Mouse (Mus musculus) heart, postnatal 10 days (tissue): ENCODE data around the gene Cutal. TPM values are rescaled to one million over a fixed set of nuclear protein-coding genes. Genes with fewer than 3 reads are reported as not detected.
A peak's percentile ranks its signal among the peaks of the same experiment; 100 is the strongest.
"Not testable (repeated sequence)": the region's sequence is repeated elsewhere in the genome, so short reads cannot be mapped to it uniquely, and the experiment has no call there.

Experiments
- DNase-seq, 2 experiments: peaks; one replicate each; pipeline ENCODE4 v3.0.0; 2021
- intact Hi-C: fragments of 180-260 bp; cut with DNase I; formaldehyde crosslinking; loops from one replicate; pipeline ENCODE4 v1.15.1; 2025
- total RNA-seq, 2 experiments: library from RNA; stranded (reverse); gene quantifications; 2 replicates each; pipeline ENCODE4 v1.2.3; 2021

Cutal gene
- under 1 TPM; 0.31 to 0.77 TPM for total RNA-seq

DNA sequence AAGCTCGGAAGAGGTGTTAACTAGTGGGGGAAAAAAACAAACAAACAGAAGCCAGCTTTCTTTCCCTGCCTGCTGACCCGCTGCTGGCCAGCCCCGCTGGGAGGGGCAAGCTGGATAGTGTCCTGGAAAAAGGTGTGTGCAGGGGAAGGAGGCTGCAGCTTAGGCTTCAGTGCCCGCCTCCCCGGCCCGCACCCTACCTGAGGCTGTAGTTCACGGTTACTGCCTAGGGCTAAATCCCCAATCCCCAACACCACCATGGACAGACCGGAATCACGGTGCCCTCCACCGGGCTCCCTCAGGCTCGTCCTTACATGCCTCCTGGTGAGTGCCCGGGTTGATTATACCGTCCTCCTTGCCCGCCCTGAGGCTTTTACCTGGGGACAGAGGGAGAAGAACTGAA is at the start of gene Cutal:
Gene Cutal (plus strand): TSS at position 126 of the 400 bp plus-strand sequence.
- intact Hi-C loops = loop anchor here (2.0 to 5.0 kb wide), 2 partner anchors 31 to 98 kb away; no protein-coding TSS in a partner anchor
- DNase-seq = peak; percentile 17 to 26

DNA sequence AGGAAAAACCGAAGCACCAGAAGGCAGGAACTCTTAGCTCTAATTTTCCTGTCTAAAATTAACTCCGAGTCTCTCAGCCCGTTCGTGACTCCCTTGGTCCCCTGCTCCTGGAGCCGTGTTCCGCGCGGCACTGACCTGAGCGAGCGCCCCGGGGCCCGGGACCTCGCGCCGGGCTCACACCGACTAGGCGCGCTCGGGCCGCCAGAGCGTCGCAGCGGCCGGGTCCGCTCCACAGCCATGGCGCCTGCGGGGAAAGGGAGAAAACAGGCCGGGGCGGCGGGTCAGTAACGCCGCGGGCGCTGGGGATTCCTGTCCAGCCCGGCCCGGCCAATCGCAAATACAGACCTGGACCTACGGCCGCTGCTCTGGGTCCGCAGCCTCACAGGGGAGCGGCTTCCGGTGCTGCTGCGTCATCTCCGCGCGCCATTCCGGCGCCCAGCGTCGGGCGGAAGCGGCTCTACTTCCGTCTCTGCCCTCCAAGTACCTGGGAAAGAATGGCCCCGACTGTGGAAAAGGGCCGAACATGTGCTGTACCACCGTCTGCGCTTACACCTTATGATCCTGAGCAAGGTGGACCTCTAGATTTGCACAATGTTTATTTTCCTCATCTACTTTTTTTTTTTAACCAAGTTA is 48.3 kb upstream of the Cutal start, which contains the start of gene Fbxw2:
Gene Fbxw2 (minus strand): TSS at position 485 of the 633 bp plus-strand sequence.
- DNase-seq = peak; percentile 94 to 95
- intact Hi-C loops = loop anchor here (2.0 kb wide), 1 partner anchor 45 kb away; no protein-coding TSS in a partner anchor

DNA sequence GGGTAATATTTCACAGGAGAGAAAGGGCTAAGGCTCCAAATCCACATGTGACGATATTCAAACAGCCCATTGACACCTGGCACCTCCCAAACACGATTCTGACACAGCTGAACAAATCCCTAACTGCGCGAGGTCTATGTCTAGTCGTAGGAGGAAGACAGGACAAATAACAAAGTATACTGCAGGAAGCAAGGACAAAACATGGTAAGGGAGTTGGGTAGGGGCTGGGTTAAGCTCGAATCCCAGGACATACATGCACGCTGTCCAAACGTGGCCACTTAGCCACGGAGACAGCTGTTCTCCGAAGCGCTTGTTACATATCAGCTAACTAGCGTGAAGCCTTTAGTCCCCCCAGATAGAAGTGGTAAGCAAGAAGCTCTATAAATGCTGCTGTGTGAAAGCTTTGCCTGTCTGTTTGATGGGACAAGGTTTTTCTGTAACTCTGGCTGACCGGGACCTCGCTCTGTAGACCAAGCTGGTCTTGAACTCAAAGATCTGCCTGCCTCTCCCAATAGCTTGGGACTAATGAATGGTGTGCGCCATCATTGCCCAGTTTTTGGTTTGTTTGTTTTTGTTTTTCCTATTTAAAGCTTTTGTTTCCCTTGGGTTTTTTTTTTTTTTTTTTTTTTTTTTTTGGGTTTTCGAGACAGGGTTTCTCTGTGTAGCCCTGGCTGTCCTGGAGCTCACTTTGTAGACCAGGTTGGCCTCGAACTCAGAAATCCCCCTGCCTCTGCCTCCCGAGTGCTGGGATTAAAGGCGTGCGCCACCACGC is 47.5 kb upstream of the Cutal start:
- intact Hi-C loops = loop anchor here (2.0 kb wide), 1 partner anchor 44 kb away; no protein-coding TSS in a partner anchor
- no peak for DNase-seq

GRCm38 (mm10) chr2:34827591-34827990 is 46.6 kb upstream of the Cutal start:
- intact Hi-C loops = loop anchor here (2.0 kb wide), 1 partner anchor 43 kb away; no protein-coding TSS in a partner anchor
- DNase-seq = no peak

GRCm38 (mm10) chr2:34828026-34828425 is 46.2 kb upstream of the Cutal start:
- intact Hi-C loops = no loop called here
- DNase-seq = no peak

GRCm38 (mm10) chr2:34830066-34830465 is 44.1 kb upstream of the Cutal start:
- DNase-seq, intact Hi-C loops: not testable (repeated sequence)

GRCm38 (mm10) chr2:34832766-34833457 is 41.3 kb upstream of the Cutal start, which contains the start of gene Gm34653:
Gm34653 (plus strand) TSS chr2:34833007.
- DNase-seq, intact Hi-C loops: not testable (repeated sequence)

- intact Hi-C loops = no loop called here
- DNase-seq = no peak
These were observed 40.6 kb upstream of the Cutal start for GRCm38 (mm10) chr2:34833624-34834023.

DNA sequence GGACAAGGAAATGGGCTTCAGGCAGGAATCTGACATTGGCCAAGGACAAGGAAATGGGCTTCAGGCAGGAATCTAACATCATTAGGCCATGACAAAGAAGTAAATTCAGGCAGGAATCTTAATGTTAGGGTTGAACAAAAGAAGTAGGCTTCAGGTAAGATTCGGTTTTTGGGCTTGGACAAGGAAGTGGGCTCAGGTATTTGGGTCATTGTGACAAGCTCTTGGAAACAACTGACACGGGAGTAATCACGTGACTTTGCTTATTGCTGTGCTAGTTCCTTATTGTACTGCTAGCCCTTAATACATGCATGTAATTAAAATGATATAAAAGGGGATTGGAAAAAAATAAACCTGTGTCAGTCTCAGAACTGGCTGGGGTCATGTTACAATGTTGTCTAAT is 38.5 kb upstream of the Cutal start:
- intact Hi-C loops = no loop called here
- DNase-seq = no peak

- intact Hi-C loops, DNase-seq: not testable (repeated sequence)
These were observed 34.1 kb upstream of the Cutal start for GRCm38 (mm10) chr2:34840143-34840542.

- intact Hi-C loops = no loop called here
- no peak for DNase-seq
These were observed 32.5 kb upstream of the Cutal start for GRCm38 (mm10) chr2:34841706-34842105.

GRCm38 (mm10) chr2:34843211-34843939 is 30.8 kb upstream of the Cutal start:
- intact Hi-C loops = no loop called here
- peak; percentile 45 to 68 for DNase-seq

DNA sequence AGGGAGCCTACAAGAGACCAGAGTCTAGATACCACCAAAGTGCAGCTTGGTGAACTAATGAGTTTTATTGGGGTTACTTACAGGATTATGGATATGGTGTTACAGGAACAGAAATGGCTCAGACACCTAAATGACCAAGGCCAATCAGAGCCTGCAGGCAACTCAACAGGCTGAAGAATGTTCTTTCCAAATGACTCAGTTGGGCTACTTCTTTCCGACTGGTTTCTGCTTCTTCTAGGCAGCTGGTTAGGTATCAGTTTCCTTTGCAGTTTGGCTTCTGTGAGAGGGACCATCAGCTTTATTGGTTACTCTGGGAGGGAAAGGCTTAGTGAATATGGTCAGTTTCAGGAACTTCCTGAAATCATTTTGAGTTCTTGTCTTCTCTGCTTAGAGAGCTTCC is 26.5 kb upstream of the Cutal start:
- intact Hi-C loops = no loop called here
- DNase-seq = no peak

DNA sequence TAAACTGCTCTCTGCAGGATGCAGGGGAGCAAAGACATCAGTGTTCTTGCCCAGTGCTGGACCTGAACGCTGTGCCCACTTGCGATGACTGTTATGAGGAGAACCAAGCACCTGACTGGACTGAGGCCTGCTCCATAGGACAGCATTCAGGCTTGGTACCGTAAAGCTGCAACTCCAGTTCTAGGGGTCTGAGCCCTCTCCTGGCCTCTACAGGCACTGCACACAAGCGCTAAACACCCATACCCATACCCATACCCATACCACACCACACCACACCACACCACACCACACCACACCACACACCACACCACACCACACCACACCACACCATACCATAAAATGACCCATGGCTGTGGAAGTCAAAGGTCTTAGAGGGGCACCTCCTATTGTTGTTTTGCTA is 18.9 kb upstream of the Cutal start:
- intact Hi-C loops = no loop called here
- DNase-seq = no peak

GRCm38 (mm10) chr2:34857728-34858127 is 16.5 kb upstream of the Cutal start:
- DNase-seq = no peak
- intact Hi-C loops = no loop called here

DNA sequence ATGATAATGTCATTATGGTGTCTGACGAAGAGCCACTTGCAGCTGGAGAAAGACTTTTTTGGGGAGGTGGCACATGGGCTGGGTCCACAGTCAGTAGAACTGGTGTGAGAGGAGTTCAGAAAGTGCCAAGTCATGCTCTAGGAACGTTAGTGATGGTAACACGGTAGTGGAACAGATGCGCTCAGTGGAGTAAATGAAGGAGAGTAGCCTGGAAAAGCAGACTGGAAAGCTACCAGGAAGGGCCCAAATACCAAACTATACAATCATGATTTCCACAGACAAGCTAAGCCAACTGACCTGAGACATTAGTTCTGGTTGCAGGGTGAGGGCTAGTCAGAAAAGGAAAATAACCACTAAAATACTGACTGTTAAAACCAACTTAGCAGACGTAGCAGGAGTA is 4.5 kb upstream of the Cutal start:
- intact Hi-C loops = loop anchor here (2.0 to 5.0 kb wide), 2 partner anchors 43 to 103 kb away; partner anchors contain the start of gene Fbxw2
- peak; percentile 4 to 10 for DNase-seq

- intact Hi-C loops = loop anchor here (2.0 to 5.0 kb wide), 2 partner anchors 44 to 102 kb away; partner anchors contain the start of gene Fbxw2
- DNase-seq = peak; percentile 95 to 96
These were observed 3.4 kb upstream of the Cutal start for GRCm38 (mm10) chr2:34870520-34871474.

- intact Hi-C loops = loop anchor here (2.0 to 5.0 kb wide), 2 partner anchors 30 to 97 kb away; no protein-coding TSS in a partner anchor
- no peak for DNase-seq
These were observed 685 bp downstream of the Cutal start, which contains the start of gene Psmd5 for GRCm38 (mm10) chr2:34874816-34875345. Psmd5 (minus strand) TSS chr2:34874968.

GRCm38 (mm10) chr2:34880054-34880453 is 5.9 kb downstream of the Cutal start:
- intact Hi-C loops = no loop called here
- DNase-seq = no peak
